In the genomic region with DNA sequence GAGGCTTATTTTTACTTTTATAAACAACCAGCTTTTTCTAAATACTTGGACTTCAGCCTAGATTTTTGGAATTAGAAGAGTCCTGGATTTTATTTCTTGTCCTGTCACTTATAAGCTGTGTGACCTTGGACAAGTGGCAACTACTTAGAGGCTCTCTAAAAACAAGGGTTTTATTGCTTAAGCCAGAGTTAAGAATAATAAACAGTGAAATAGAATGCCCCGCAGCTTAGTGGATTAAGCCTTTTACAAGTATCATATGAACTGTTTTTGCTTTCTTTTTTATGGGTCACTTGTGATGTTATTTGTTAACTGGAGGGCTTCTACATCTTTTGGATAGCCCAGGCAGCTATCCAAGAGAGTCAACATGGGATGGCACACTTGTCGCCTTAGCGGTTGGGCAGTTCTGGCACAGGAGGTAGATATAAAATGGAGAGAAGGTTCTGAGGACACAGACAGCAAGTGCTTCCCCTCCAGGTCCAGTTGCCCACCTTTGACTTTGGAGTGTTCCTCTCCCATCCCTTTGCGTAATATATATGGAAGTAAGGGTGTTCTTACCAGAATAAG, we compare ENCODE assay signal across 25 mouse cellular contexts.
A peak's percentile ranks its signal among the peaks of the same experiment; 100 is the strongest.
DNase-seq lines count a peak whose midpoint lies in the region; ATAC-seq and TF ChIP-seq lines count a peak whose summit lies in the region.
"Had no signal": no experiment of that assay in that cellular context is flagged by ENCODE, and none has a peak within 500 bp of the region (broad histone marks: within the 10 kb centered on the region; RNA-seq: fewer than 3 reads in every experiment).

No protein-coding gene starts in this region.

- H3K36me3 ChIP-seq in embryonic facial prominence, embryonic 14.5 days (ENCODE audit: control insufficient read depth, insufficient read depth, low read length): no peaks in the 10 kb centered on the region
- no peaks in the 10 kb centered on the region for H3K36me3 ChIP-seq in embryonic facial prominence, embryonic 10.5 days (replicated peaks)
- H3K36me3 ChIP-seq in kidney, embryonic 15.5 days: no peaks in the 10 kb centered on the region
- no peaks in the 10 kb centered on the region for H3K36me3 ChIP-seq in kidney, postnatal 0 days (ENCODE audit: insufficient read depth, low read length)
- no peaks in the 10 kb centered on the region for H3K36me3 ChIP-seq in lung, embryonic 14.5 days (ENCODE audit: insufficient read depth)
- H3K36me3 ChIP-seq: embryonic facial prominence, embryonic 13.5 days; forebrain, embryonic 15.5 days; G1E had no signal

- no peaks in the 10 kb centered on the region for H3K9me3 ChIP-seq in embryonic facial prominence, embryonic 14.5 days (ENCODE audit: control insufficient read depth, low read length)
- no peaks in the 10 kb centered on the region for H3K9me3 ChIP-seq in embryonic facial prominence, embryonic 10.5 days
- H3K9me3 ChIP-seq in kidney, embryonic 15.5 days (replicated peaks): no peaks in the 10 kb centered on the region
- no peaks in the 10 kb centered on the region for H3K9me3 ChIP-seq in kidney, postnatal 0 days (replicated peaks; ENCODE audit: low read length)
- no peaks in the 10 kb centered on the region for H3K9me3 ChIP-seq in lung, embryonic 14.5 days (ENCODE audit: low read depth, low read length)
- H3K9me3 ChIP-seq: embryonic facial prominence, embryonic 13.5 days; forebrain, embryonic 13.5 days; forebrain, embryonic 15.5 days had no signal

- no peaks in the 10 kb centered on the region for H3K27me3 ChIP-seq in embryonic facial prominence, embryonic 14.5 days (replicated peaks; ENCODE audit: control insufficient read depth, insufficient read depth, low read length)
- no peaks in the 10 kb centered on the region for H3K27me3 ChIP-seq in embryonic facial prominence, embryonic 10.5 days (replicated peaks; ENCODE audit: low read depth, poor library complexity, severe bottlenecking)
- H3K27me3 ChIP-seq in kidney, embryonic 15.5 days: peaks cover 5% of the 10 kb centered on the region; the same call in 1 of the 2 replicates
- no peaks in the 10 kb centered on the region for H3K27me3 ChIP-seq in kidney, postnatal 0 days (ENCODE audit: insufficient read depth, low read length)
- H3K27me3 ChIP-seq in lung, embryonic 14.5 days (ENCODE audit: insufficient read depth, low read length): no peaks in the 10 kb centered on the region
- H3K27me3 ChIP-seq: CH12.LX; embryonic facial prominence, embryonic 13.5 days; forebrain, embryonic 13.5 days; forebrain, embryonic 15.5 days; Patski had no signal

- ATAC-seq in embryonic facial prominence, embryonic 14.5 days (ENCODE audit: low read depth): no peak
- peak; percentile 84 for ATAC-seq in kidney, embryonic 15.5 days (replicated peaks; ENCODE audit: low FRiP score)
- peak; percentile 40; the same call in 1 of the 2 replicates for ATAC-seq in kidney, postnatal 0 days (replicated peaks; ENCODE audit: low FRiP score, low read depth)
- ATAC-seq in lung, embryonic 14.5 days (ENCODE audit: insufficient read depth): no peak
- ATAC-seq: activated CD4-positive, CD25-positive, alpha-beta regulatory T cell, adult 4 months; CD4-positive, CD25-positive, alpha-beta regulatory T cell, adult 4 months; forebrain, embryonic 13.5 days; forebrain, embryonic 15.5 days; Patski had no signal

- no peaks in the 10 kb centered on the region for H3K4me1 ChIP-seq in embryonic facial prominence, embryonic 14.5 days (ENCODE audit: control insufficient read depth, insufficient read depth, low read length)
- no peaks in the 10 kb centered on the region for H3K4me1 ChIP-seq in embryonic facial prominence, embryonic 10.5 days
- H3K4me1 ChIP-seq in kidney, embryonic 15.5 days: 0 out of 2 replicates have a peak, but pooled peaks cover 5% of the 10 kb centered on the region
- H3K4me1 ChIP-seq in kidney, postnatal 0 days (replicated peaks; ENCODE audit: insufficient read depth, low read length): no peaks in the 10 kb centered on the region
- no peaks in the 10 kb centered on the region for H3K4me1 ChIP-seq in lung, embryonic 14.5 days (ENCODE audit: insufficient read depth)
- H3K4me1 ChIP-seq: embryonic facial prominence, embryonic 13.5 days; forebrain, embryonic 13.5 days; forebrain, embryonic 15.5 days had no signal

- no peak for TF ChIP-seq CTCF in kidney, postnatal 0 days (IDR thresholded peaks at IDR 0.05; ENCODE audit: low read depth)
- TF ChIP-seq CTCF in lung, embryonic 14.5 days (IDR thresholded peaks at IDR 0.05; ENCODE audit: low read depth): no peak

- 65% methylated on average over 4 of the region's 4 CpGs for WGBS in embryonic facial prominence, embryonic 14.5 days
- WGBS in embryonic facial prominence, embryonic 10.5 days: 77% methylated on average over 4 of the region's 4 CpGs
- 26% methylated on average over 4 of the region's 4 CpGs for WGBS in kidney, embryonic 15.5 days
- WGBS in kidney, postnatal 0 days: 22% methylated on average over 4 of the region's 4 CpGs
- WGBS in lung, embryonic 14.5 days: 76% methylated on average over 4 of the region's 4 CpGs

- no peak overlapping the region for H3K4me2 ChIP-seq in embryonic facial prominence, embryonic 14.5 days (ENCODE audit: low read depth, low read length)
- no peak overlapping the region for H3K4me2 ChIP-seq in kidney, embryonic 15.5 days
- no peak overlapping the region for H3K4me2 ChIP-seq in kidney, postnatal 0 days (ENCODE audit: low read length)
- no peak overlapping the region for H3K4me2 ChIP-seq in lung, embryonic 14.5 days
- H3K4me2 ChIP-seq: embryonic facial prominence, embryonic 13.5 days; forebrain, embryonic 13.5 days; forebrain, embryonic 15.5 days had no signal

- H3K27ac ChIP-seq in embryonic facial prominence, embryonic 14.5 days (replicated peaks; ENCODE audit: low read depth, low read length): no peak overlapping the region
- no peak overlapping the region for H3K27ac ChIP-seq in embryonic facial prominence, embryonic 10.5 days (replicated peaks)
- no peak overlapping the region for H3K27ac ChIP-seq in kidney, embryonic 15.5 days
- H3K27ac ChIP-seq in kidney, postnatal 0 days: no peak overlapping the region
- H3K27ac ChIP-seq in lung, embryonic 14.5 days (ENCODE audit: low read depth): no peak overlapping the region
- H3K27ac ChIP-seq: embryonic facial prominence, embryonic 13.5 days; forebrain, embryonic 13.5 days; forebrain, embryonic 15.5 days had no signal

- no peak overlapping the region for H3K9ac ChIP-seq in embryonic facial prominence, embryonic 14.5 days (ENCODE audit: low read depth, low read length)
- H3K9ac ChIP-seq in kidney, embryonic 15.5 days: no peak overlapping the region
- no peak overlapping the region for H3K9ac ChIP-seq in kidney, postnatal 0 days (ENCODE audit: low read depth, low read length)
- H3K9ac ChIP-seq in lung, embryonic 14.5 days: no peak overlapping the region
- H3K9ac ChIP-seq: embryonic facial prominence, embryonic 13.5 days; forebrain, embryonic 13.5 days; forebrain, embryonic 15.5 days had no signal

- peak; percentile 9 for DNase-seq in embryonic facial prominence, embryonic 14.5 days (ENCODE audit: low spot score)
- DNase-seq in embryonic facial prominence, embryonic 10.5 days (ENCODE audit: low spot score): no peak
- no peak for DNase-seq in kidney, adult 11 months
- peak; percentile 72 for DNase-seq in kidney, postnatal 0 days (ENCODE audit: low spot score)
- DNase-seq in kidney, postnatal 25 days: no peak
- peak; percentile 2 for DNase-seq in lung, embryonic 14.5 days
- no peak for DNase-seq in lung, postnatal 25 days (ENCODE audit: low spot score)
- DNase-seq: adrenal gland, adult 8-10 months; adrenal gland, postnatal 14 days; adrenal gland, postnatal 36 days; B cell, adult 2 months; cerebellum, adult 11-12 months; cerebellum, adult 2 months; cerebellum, adult 9-10 months; cerebellum, postnatal 10 days; cerebellum, postnatal 25 days had no signal

- no peak overlapping the region for H3K4me3 ChIP-seq in embryonic facial prominence, embryonic 14.5 days (ENCODE audit: low read depth, low read length)
- H3K4me3 ChIP-seq in embryonic facial prominence, embryonic 10.5 days: no peak overlapping the region
- H3K4me3 ChIP-seq in kidney, embryonic 15.5 days (replicated peaks): no peak overlapping the region
- no peak overlapping the region for H3K4me3 ChIP-seq in kidney, postnatal 0 days (replicated peaks; ENCODE audit: low read depth, low read length)
- H3K4me3 ChIP-seq in lung, embryonic 14.5 days (ENCODE audit: low read depth, low read length): no peak overlapping the region
- H3K4me3 ChIP-seq: embryonic facial prominence, embryonic 13.5 days; forebrain, embryonic 13.5 days; forebrain, embryonic 15.5 days had no signal

Comparison
In these comparisons a context has a peak if more than half of its experiments do, and no peak if none do; other contexts are left out.
1. DNase-seq: peak in embryonic facial prominence, embryonic 14.5 days (single experiment), kidney, postnatal 0 days (single experiment) and lung, embryonic 14.5 days (single experiment); none in embryonic facial prominence, embryonic 10.5 days (single experiment), kidney, adult 11 months (single experiment), kidney, postnatal 25 days (0 of 2) and lung, postnatal 25 days (single experiment).
2. ATAC-seq: peak in kidney, embryonic 15.5 days (single experiment) and kidney, postnatal 0 days (single experiment); none in embryonic facial prominence, embryonic 14.5 days (single experiment) and lung, embryonic 14.5 days (single experiment).